Mouse (Mus musculus): ENCODE measurements around the gene Lipe.

GRCm38 (mm10) chr7:25383385-25383784 lies 15.1 kb downstream of the Lipe start:
- TF ChIP-seq CTCF (IDR thresholded peaks at IDR 0.05; ENCODE audit: extremely low read depth, insufficient read depth, insufficient read length, insufficient replicate concordance) (no peak), POLR2A (IDR thresholded peaks at IDR 0.05; ENCODE audit: low read depth, low read length) (no peak)
